Mouse (Mus musculus) embryonic facial prominence, embryonic 15.5 days (tissue): ENCODE results near the gene Adgra1. TPM values are rescaled to one million over a fixed set of nuclear protein-coding genes. Genes with fewer than 3 reads are reported as not detected.

ENCODE experiments used
- ATAC-seq: fragments of 200-750 bp; cut with Nextera tagmentation; 2 replicates; pipeline ENCODE4 v1.8.0; 2017; ENCODE audit warnings: low read depth, moderate TSS enrichment; ENCODE audit not compliant: insufficient number of reproducible peaks, low FRiP score, low TSS enrichment
- H3K27ac ChIP-seq: fragments of 300-500 bp; sonication (generic); replicated peaks from 2 replicates; pipeline ENCODE4 v1.5.1; 2015; ENCODE audit warnings: mild to moderate bottlenecking, inconsistent platforms
- H3K27me3 ChIP-seq: fragments of 300-500 bp; sonication (generic); 2 replicates; pipeline ENCODE4 v1.6.1; 2015; ENCODE audit warnings: inconsistent platforms
- H3K36me3 ChIP-seq: fragments of 300-500 bp; sonication (generic); 2 replicates; pipeline ENCODE4 v1.6.1; 2015; ENCODE audit warnings: mild to moderate bottlenecking, inconsistent platforms
- H3K4me1 ChIP-seq: fragments of 300-500 bp; sonication (generic); 2 replicates; pipeline ENCODE4 v1.6.1; 2015; ENCODE audit warnings: inconsistent platforms
- H3K4me2 ChIP-seq: fragments of 300-500 bp; sonication (generic); replicated peaks from 2 replicates; pipeline ENCODE4 v1.6.1; 2015; ENCODE audit warnings: mild to moderate bottlenecking, inconsistent platforms
- H3K4me3 ChIP-seq: fragments of 300-500 bp; sonication (generic); replicated peaks from 2 replicates; pipeline ENCODE4 v1.5.1; 2015; ENCODE audit warnings: mild to moderate bottlenecking, inconsistent platforms
- H3K9ac ChIP-seq: fragments of 300-500 bp; sonication (generic); 2 replicates; pipeline ENCODE4 v1.6.1; 2015; ENCODE audit warnings: inconsistent platforms
- H3K9me3 ChIP-seq: fragments of 300-500 bp; sonication (generic); replicated peaks from 2 replicates; pipeline ENCODE4 v1.6.1; 2016; ENCODE audit warnings: inconsistent platforms
- WGBS: fragments of 180-500 bp; shearing (Covaris S2); methylation state at CpG from one replicate; pipeline ENCODE4 v1.1.7; 2015; 5-methylcytosine and 5-hydroxymethylcytosine counted together
- polyA plus RNA-seq: library from polyadenylated mRNA; unstranded; fragments of >200 nt; fragmentation: Nextera tagmentation; extraction: Ambion mirVana; gene quantifications from 2 replicates; pipeline ENCODE4 v1.2.1, GENCODE M21; 2015

The Adgra1 gene
- polyA plus RNA-seq: 1.5 and 2.1 TPM in 2 replicates

GRCm38 (mm10) chr7:139834036-139834435 is at the start of gene Adgra1:
Adgra1 (plus strand) TSS chr7:139834174.
- under 1% methylated on average over 27 of the region's 27 CpGs for WGBS
- Histone ChIP-seq H3K36me3 (no peaks in the 10 kb centered on the region), H3K9ac (no peak within 1 kb of the TSS), H3K27ac (no peak within 1 kb of the TSS), H3K27me3 (peaks cover 44% of the 10 kb centered on the region), H3K9me3 (no peaks in the 10 kb centered on the region), H3K4me3 (peak within 1 kb of the TSS; percentile 23), H3K4me2 (peak within 1 kb of the TSS; percentile 47), H3K4me1 (peaks cover 10% of the 10 kb centered on the region; the same call in 1 of the 2 replicates)
- ATAC-seq: peak; percentile 44; the same call in 1 of the 2 replicates

GRCm38 (mm10) chr7:139787382-139787781 is 46.6 kb upstream of the Adgra1 start:
- WGBS: 68% methylated on average over 2 of the region's 2 CpGs
- H3K4me3 ChIP-seq: no peak overlapping the region
- no peak for ATAC-seq
- H3K9ac ChIP-seq: no peak overlapping the region
- no peaks in the 10 kb centered on the region for H3K36me3 ChIP-seq
- H3K27ac ChIP-seq: no peak overlapping the region
- H3K9me3 ChIP-seq: no peaks in the 10 kb centered on the region
- no peak overlapping the region for H3K4me2 ChIP-seq
- no peaks in the 10 kb centered on the region for H3K4me1 ChIP-seq
- no peaks in the 10 kb centered on the region for H3K27me3 ChIP-seq

GRCm38 (mm10) chr7:139788927-139789326 is 45.0 kb upstream of the Adgra1 start:
- no peaks in the 10 kb centered on the region for H3K27me3 ChIP-seq
- ATAC-seq: no peak
- 80% methylated on average over 11 of the region's 11 CpGs for WGBS
- H3K4me1 ChIP-seq: no peaks in the 10 kb centered on the region
- no peaks in the 10 kb centered on the region for H3K36me3 ChIP-seq
- H3K9me3 ChIP-seq: no peaks in the 10 kb centered on the region
- H3K4me3 ChIP-seq: no peak overlapping the region
- no peak overlapping the region for H3K4me2 ChIP-seq
- H3K27ac ChIP-seq: no peak overlapping the region
- no peak overlapping the region for H3K9ac ChIP-seq

GRCm38 (mm10) chr7:139789718-139790117 is 44.3 kb upstream of the Adgra1 start:
- no peak overlapping the region for H3K4me2 ChIP-seq
- H3K9me3 ChIP-seq: no peaks in the 10 kb centered on the region
- ATAC-seq: no peak
- H3K4me3 ChIP-seq: no peak overlapping the region
- no peaks in the 10 kb centered on the region for H3K36me3 ChIP-seq
- no peaks in the 10 kb centered on the region for H3K4me1 ChIP-seq
- no peaks in the 10 kb centered on the region for H3K27me3 ChIP-seq
- WGBS: 68% methylated on average over 4 of the region's 4 CpGs
- H3K9ac ChIP-seq: no peak overlapping the region
- no peak overlapping the region for H3K27ac ChIP-seq

GRCm38 (mm10) chr7:139791601-139792000 is 42.4 kb upstream of the Adgra1 start:
- Histone ChIP-seq H3K9me3 (no peaks in the 10 kb centered on the region), H3K36me3 (no peaks in the 10 kb centered on the region), H3K9ac (no peak overlapping the region), H3K4me2 (no peak overlapping the region), H3K27me3 (no peaks in the 10 kb centered on the region), H3K4me1 (no peaks in the 10 kb centered on the region), H3K27ac (no peak overlapping the region), H3K4me3 (no peak overlapping the region)
- 61% methylated on average over 9 of the region's 9 CpGs for WGBS
- ATAC-seq: no peak

GRCm38 (mm10) chr7:139795004-139795605 is 38.9 kb upstream of the Adgra1 start:
- no peak overlapping the region for H3K9ac ChIP-seq
- H3K4me3 ChIP-seq: no peak overlapping the region
- H3K27ac ChIP-seq: no peak overlapping the region
- H3K9me3 ChIP-seq: no peaks in the 10 kb centered on the region
- H3K36me3 ChIP-seq: no peaks in the 10 kb centered on the region
- no peaks in the 10 kb centered on the region for H3K4me1 ChIP-seq
- 84% methylated on average over 9 of the region's 9 CpGs for WGBS
- no peaks in the 10 kb centered on the region for H3K27me3 ChIP-seq
- H3K4me2 ChIP-seq: no peak overlapping the region
- ATAC-seq: no peak

GRCm38 (mm10) chr7:139797186-139798109 is 36.5 kb upstream of the Adgra1 start:
- no peak overlapping the region for H3K4me2 ChIP-seq
- H3K9ac ChIP-seq: no peak overlapping the region
- no peaks in the 10 kb centered on the region for H3K27me3 ChIP-seq
- ATAC-seq: no peak
- H3K9me3 ChIP-seq: no peaks in the 10 kb centered on the region
- no peaks in the 10 kb centered on the region for H3K36me3 ChIP-seq
- H3K4me1 ChIP-seq: no peaks in the 10 kb centered on the region
- H3K27ac ChIP-seq: 0 out of 2 replicates have a peak overlapping the region, but pooled peaks have one; percentile 28
- 67% methylated on average over 9 of the region's 9 CpGs for WGBS
- H3K4me3 ChIP-seq: no peak overlapping the region

GRCm38 (mm10) chr7:139806175-139806601 is 27.8 kb upstream of the Adgra1 start:
- H3K9ac ChIP-seq: no peak overlapping the region
- H3K36me3 ChIP-seq: no peaks in the 10 kb centered on the region
- H3K27ac ChIP-seq: no peak overlapping the region
- peaks cover 7% of the 10 kb centered on the region; the same call in 1 of the 2 replicates for H3K4me1 ChIP-seq
- H3K4me2 ChIP-seq: no peak overlapping the region
- 41% methylated on average over 8 of the region's 8 CpGs for WGBS
- no peaks in the 10 kb centered on the region for H3K27me3 ChIP-seq
- no peaks in the 10 kb centered on the region for H3K9me3 ChIP-seq
- H3K4me3 ChIP-seq: no peak overlapping the region
- ATAC-seq: no peak

- Histone ChIP-seq H3K9me3 (no peaks in the 10 kb centered on the region), H3K27me3 (no peaks in the 10 kb centered on the region), H3K27ac (no peak overlapping the region), H3K9ac (no peak overlapping the region), H3K36me3 (no peaks in the 10 kb centered on the region), H3K4me1 (peaks cover 7% of the 10 kb centered on the region; the same call in 1 of the 2 replicates), H3K4me2 (no peak overlapping the region), H3K4me3 (no peak overlapping the region)
- ATAC-seq: no peak
- WGBS: 55% methylated on average over 6 of the region's 6 CpGs
Observed at GRCm38 (mm10) chr7:139810036-139810435, 23.9 kb upstream of the Adgra1 start.

- no peak overlapping the region for H3K27ac ChIP-seq
- no peaks in the 10 kb centered on the region for H3K36me3 ChIP-seq
- H3K9ac ChIP-seq: no peak overlapping the region
- H3K9me3 ChIP-seq: no peaks in the 10 kb centered on the region
- WGBS: 89% methylated on average over 7 of the region's 7 CpGs
- H3K27me3 ChIP-seq: no peaks in the 10 kb centered on the region
- ATAC-seq: no peak
- H3K4me3 ChIP-seq: no peak overlapping the region
- peaks cover 4% of the 10 kb centered on the region; the same call in 1 of the 2 replicates for H3K4me1 ChIP-seq
- no peak overlapping the region for H3K4me2 ChIP-seq
Observed at GRCm38 (mm10) chr7:139811706-139812105, 22.3 kb upstream of the Adgra1 start.

- Histone ChIP-seq H3K36me3 (no peaks in the 10 kb centered on the region), H3K9ac (no peak overlapping the region), H3K27ac (no peak overlapping the region), H3K27me3 (no peaks in the 10 kb centered on the region), H3K4me2 (no peak overlapping the region), H3K4me3 (no peak overlapping the region), H3K4me1 (no peaks in the 10 kb centered on the region), H3K9me3 (no peaks in the 10 kb centered on the region)
- WGBS: 86% methylated on average over 6 of the region's 6 CpGs
- ATAC-seq: no peak
Observed at GRCm38 (mm10) chr7:139813577-139814207, 20.3 kb upstream of the Adgra1 start.
